Mouse (Mus musculus) cerebellum, postnatal 4 days (tissue): ENCODE measurements around the gene Cstad.

Source experiments
- DNase-seq, 2 experiments: peaks; one replicate each; pipeline ENCODE4 v3.0.0; 2022; ENCODE audit warnings: low spot score in 2 of 2, mixed read lengths in 1 of 2

Gene Cstad

DNA sequence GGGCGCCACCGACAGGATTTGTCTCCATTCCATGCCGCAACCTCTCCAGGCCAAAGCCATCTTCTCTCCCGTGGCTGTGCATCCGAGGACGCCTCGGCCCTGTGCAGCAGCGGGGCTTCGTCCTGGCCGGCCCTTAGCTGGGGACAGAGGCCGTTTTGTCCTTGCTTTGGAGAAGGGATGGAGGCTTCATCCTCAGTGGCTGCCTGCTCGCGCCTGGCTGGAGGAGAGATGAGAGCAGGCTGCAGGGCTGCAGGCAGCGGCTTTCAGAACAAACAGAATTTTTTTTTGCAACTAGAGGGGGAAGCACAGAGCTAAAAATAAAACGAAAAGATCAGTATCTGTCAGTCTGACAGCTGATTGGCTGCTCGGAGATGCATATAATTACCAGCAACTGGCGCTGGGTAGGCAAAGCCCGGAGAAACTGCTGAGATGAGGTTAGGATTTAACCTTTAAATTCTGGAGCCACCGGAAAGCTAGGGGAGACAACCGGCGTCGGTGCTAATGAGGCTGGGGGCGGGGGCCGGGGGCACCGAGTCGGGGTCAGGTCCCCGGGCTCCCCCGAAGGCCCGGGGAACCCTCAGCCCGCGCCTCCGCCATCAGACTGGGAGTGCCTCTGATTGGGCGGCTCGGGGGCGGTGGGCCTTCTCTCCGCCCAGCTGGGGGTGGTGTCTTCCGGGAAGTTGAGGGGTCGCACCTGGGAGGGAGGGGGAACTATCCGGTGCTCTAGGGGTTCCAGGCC lies at the start of gene Cstad:
TSS of gene Cstad (plus strand) at position 400 of the 739 bp plus-strand sequence.
- peak in 1 of 2 experiments; percentile 74 for DNase-seq

DNA sequence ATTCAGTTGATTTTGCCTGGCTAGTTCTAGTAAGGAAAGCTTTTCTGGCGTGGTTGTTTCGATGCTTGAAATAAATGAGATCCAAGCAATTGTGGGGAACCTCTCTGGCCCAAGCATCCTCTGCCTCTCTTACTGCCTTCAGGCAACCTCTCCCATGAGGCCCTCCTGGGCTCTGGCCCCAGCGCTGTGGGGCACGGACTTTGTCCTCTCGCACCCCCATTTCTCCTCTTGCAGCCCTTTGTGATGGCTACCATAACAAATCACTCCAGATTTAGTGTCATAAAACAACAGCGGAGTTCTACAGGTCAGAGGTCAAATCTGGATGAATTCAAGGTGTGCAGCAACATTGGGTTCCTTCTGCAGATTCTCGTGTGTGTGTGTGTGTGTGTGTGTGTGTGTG lies 49.1 kb upstream of the Cstad start:
- no peak for DNase-seq

DNA sequence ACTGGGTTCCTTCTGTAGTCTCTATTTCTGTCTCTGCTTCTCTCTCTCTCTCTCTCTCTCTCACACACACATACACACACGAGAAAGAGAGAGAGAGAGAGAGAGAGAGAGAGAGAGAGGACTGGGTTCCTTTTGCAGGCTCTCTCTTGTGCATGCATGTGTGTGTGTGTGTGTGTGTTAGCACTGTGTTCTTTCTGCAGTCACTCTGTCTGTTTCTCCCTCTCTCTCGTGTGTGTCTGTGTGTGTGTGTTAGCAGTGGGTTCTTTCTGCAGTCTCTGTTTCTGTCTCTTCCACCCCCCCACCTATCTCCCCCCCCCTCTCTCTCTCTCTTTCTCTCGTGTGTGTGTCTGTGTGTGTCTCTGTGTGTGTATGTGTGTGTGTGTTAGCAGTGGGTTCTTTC lies 48.6 kb upstream of the Cstad start:
- no peak for DNase-seq

DNA sequence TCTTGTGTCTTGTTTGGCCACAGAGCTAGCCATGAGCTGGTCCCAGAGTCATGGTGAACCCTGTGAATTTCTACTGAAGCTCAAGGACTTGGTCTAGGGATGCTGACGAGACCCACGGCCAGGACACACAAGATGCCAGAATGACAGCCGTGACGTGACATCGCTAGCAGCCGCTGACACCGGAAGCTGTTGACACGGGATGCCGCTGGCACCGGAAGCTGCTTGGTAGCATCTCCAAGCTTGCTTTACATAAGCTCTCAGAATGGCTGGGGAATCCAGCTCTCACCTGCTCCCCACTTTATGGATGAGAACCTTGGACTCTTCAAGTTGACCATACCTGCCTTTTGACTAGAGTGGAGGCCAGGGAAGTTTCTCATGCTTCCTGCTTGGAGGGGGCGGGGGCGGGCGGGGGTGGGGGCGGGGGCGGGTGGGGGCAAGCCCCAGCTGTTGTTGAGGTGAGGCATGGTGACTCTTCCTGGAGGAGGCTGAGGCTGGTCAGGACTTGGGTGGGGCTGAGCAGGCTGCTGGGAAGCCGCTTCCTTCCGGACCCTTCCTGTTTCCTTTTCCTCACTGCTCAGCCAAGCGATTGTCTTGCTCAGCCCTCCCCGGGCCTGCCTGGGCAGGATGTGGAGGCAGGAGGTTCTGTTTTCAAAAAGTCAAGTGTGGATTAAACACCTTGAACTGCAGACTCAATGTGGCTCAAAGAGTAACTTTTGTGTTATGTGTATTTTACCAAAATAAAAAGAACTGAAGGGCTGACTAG lies 47.2 kb upstream of the Cstad start:
- no peak for DNase-seq

DNA sequence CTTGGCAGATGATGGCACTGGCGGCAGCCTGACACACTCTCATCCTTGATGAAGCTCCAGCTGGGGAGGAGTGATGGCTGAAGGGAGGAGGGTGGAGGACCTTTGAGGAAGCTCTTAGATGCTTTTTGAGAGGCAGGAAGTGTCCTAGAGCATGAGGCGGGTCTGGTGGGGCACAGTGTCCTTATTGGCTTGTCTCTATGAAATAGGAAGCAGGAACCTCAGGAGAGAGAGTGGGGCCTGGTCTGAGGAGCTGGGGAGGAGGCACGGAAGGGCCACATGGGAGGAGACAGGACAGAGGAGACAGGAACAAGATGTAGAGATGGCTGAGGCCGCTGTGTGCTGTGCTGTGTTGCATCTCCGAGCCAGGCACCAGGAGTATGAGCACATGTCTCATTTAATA lies 43.3 kb upstream of the Cstad start:
- no peak for DNase-seq

DNA sequence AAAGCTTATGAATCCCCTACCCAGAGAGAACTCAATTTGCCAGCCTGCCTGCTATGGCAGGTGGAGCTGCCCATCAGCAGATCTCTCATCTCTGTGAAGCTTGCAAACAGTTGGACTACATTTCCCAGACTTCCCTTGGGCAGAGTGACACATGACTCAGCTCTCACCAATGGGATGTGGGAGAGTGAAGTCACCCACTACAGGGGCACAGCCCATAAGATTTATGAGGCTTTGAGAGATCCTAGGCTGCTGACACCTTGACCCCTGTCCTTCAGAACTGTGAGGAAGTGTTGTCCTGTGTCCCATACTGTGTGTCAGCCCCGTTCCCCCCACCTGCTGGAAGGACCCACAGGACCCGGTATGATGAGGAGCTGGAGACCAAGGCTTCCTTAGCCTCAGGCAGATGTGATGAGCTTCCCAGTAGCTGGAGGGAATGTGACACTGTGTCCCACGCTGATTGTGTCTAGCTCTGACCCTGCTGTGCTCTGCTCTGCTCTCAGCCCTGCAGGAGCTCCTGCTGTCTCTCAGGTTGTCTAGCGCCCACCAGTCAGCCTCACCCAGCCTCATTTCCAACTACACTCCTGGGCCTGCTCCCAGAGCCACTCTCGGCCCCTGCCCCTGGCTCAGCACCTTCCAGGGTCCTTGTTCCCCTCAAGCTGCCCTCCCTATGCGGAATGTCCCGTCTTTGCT lies 40.8 kb upstream of the Cstad start:
- DNase-seq = peak in 1 of 2 experiments; percentile 50

DNA sequence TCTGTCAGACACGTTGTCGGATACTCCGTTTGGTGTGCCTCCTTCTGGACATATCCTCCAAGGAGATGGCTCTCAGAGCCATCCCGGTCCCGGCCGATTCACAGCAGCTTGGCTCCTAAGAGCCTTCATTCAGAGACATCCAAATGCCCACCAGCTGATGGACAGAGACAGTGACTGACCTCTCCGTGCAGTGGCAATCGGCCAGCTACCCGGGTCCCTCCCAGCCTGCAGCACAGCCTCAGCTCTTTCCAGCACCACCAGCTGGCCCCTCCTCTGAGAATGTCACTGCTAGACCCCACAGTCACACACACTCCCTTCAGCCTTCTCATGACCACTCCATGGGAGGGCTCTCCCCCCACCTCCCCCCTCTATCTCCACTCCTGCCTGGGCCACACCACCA lies 39.6 kb upstream of the Cstad start:
- DNase-seq = peak in 1 of 2 experiments; percentile 34

DNA sequence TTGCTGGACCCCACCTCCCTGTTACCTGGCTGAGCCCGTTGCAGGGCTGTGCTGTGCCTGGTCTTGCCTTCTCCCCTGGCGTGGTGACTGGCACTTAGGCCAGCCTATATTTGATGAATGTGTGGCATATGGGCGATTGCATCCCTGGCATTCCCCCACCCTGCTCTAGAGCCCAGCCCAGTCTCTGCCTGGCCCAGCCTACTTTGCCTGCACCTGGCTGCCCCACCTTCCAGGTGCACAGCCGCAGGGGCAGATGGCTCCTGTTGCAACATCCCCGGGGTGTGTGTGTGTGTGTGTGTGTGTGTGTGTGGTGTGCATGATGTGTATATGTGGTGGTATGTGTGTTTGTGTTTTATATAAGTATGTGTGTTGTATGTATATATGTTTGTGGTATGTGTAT lies 38.3 kb upstream of the Cstad start:
- no peak for DNase-seq

DNA sequence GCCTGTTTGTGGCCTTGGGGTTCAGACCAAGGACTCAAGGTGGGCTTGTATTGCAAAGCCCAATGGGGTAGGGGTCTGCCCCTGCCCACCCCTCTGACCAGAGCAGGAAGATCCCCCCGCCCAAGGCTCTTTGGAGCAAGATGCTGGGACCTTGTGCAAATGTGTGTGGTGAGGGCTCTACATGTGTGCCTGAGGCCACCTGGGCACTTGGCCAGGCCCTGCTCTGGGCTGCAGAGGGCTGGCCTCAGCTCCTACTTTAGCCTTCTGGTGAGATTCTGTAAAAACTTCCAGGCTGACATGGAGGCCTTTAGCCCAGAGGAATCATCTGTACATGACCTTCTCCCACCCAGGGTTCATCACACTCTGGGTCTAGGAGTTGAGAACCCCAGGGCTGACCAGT lies 35.3 kb upstream of the Cstad start:
- DNase-seq = no peak

DNA sequence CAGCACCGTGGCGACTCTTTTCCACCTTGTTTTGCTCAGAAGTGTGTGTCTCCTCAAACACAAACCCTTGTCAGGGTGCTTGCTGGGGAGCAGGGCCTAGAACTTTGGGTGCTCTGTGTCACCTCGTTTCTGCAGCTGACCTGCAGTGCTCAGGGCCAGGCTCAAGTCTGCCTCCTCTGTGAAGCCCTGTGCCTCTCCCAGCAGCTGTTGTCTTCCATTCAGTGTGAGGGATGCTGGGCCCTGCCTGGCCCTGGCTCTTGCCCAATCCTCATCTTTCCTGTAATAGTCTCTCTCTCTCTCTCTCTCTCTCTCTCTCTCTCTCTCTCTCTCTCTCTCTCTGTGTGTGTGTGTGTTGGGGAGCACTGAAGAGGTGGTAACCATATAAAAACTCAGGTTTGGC lies 32.3 kb upstream of the Cstad start:
- no peak for DNase-seq

DNA sequence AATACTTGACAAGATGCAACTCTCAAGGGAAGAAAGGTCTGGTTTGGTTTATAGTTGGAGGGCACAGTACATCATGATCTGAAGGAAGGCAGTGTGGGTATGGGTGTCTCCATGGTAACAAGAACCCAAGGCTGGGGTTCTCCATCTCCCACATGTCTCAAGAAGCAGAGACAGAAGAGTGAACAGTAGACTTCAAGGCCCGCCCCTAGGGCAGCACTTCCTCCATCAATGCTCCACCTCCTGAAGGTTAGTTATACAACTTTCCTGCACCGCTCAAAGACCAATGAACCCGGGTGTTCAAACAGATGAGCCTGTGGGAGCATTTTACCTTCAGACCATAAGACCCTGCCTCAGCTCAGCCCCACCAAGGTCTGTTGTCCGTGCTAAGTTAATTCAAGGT lies 23.2 kb upstream of the Cstad start:
- DNase-seq = no peak

DNA sequence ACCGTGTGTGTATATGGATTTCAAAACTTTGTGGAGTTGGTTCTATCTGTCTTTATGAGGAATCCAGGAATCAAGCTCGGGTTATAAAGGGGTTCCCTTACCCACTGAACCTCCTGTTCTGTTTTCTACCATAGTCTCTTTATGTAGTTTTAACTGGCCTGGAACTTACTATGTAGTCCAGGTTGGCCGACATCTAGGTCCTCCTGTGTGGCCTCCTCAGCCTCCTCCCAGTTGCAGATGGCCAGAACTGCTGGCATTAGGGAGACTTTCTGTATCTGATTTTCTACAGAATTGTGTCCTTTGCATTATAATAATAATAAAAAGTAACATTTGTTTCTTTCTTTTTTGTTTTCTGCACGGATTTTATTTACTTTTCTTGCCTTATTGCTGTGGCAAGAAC lies 21.3 kb upstream of the Cstad start:
- no peak for DNase-seq

DNA sequence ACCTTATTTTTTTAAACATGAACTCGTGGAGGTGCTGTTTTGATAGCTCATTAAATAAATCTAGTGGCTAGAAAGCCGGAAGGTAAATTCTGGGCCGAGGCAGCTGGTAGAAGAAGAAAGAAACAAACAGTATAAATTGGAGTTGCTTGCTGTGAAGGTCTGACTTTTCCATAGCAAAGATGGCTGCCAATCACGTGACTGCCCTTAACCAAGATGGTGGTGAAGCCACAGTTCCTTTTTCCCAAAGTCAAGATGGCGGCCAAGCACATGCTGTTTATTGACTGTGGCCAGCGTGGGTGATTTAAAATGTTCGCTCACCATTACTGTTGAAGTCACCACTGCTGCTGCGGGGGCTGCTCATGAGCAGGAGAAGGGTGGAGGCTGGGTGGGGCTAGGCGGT lies 17.8 kb upstream of the Cstad start:
- DNase-seq = no peak

DNA sequence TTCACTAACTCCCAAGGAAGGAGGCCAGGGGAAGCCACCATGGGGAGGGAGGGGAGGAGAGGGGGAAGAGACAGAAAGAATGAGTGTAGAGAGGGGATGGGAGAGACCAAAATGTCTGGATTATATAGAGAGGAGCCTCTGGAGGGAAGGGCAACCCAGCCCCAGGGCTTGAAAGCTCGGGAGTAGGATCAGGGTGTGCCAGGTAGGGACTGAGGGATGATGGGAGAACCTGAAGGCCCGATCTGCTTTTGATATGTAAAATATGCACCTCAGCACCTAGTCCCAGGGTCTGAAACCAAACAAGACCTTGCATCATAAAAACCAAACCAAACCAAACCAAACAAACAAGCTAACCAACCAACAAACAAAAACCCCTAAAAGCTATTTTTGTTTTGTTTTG lies 16.8 kb upstream of the Cstad start:
- DNase-seq = no peak

DNA sequence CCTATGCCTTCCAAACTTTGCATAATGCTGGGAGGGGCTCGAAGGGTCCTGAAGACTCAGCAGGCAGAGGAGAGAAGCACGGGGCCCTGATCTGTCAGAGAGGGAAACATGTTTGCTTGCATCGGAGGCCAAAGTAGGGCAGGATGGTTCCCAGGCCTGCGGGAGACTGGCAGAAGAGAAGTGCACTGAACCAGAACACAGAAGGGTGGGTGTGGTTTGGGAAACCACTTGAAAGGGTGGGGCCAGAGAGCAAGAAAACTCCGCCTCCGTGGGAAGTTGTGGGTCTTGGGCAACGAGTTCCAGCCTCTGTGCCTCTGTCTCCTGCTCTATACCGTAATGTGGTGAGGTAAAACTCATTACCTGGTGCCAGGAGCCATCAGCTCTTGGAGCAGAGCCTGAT lies 7.7 kb upstream of the Cstad start:
- no peak for DNase-seq

DNA sequence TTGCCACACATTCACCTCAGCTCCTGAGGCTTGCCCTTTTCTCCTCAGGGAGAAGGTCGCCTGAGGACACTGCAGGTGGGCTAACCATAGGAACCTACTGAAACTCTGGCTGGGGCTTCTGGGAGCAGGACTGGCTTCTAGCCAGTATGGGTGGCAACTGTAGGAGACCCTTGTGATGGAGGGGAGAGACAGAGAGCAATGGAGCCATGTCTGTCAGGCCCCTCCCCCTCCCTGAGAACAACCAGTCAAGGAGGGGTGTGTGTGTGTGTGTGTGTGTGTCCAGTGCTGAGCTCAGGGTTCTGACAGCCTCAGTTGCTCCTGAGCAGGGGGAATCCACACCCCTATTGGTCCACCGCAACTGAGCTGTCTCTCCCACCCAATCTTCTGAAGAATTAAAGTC lies 7.2 kb upstream of the Cstad start:
- no peak for DNase-seq

DNA sequence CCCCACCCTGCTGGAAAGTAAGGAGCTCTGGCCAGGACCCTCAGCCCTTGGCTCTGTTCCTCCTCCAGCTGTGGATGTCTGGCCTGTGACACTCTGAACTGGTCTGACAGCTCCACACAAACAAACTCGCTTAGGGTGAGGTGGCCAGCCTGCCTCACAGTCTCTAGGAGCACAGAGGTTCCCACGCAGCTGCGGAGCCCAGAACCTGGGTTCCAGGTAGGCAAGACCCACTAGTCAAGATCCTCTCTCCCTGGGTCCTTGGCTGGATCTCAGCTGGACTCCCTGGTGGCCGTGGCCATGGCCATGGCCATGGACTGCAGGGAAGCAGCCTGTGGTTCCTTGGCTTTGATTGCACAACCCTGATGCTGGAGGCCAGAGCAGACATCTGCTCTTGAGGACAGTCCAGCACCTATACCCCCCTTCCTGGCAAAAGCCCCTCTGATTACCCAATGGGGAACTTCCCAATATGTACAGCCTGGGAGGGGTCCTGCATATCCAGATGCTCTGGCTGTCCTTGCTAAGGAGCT lies 5.8 kb upstream of the Cstad start:
- no peak for DNase-seq

DNA sequence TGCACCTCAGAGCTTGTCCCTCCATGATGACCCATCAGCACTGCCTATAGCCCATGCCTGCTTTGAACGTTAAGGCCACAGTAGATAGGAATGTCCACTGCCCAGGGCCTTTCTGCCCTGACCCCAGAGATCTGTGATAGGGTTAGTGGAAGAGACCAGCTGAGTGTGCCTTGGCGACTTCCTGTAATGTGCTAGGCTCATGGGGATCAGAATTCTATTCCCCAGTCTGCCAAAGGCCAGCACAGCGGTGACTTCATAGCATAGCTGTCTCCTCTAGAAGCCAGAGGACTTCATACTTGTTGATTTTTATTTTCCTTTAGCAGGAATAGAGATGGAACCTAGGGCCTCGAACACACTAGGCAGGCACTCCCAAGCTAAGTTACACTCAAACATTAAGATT lies 5.1 kb upstream of the Cstad start:
- DNase-seq = no peak

DNA sequence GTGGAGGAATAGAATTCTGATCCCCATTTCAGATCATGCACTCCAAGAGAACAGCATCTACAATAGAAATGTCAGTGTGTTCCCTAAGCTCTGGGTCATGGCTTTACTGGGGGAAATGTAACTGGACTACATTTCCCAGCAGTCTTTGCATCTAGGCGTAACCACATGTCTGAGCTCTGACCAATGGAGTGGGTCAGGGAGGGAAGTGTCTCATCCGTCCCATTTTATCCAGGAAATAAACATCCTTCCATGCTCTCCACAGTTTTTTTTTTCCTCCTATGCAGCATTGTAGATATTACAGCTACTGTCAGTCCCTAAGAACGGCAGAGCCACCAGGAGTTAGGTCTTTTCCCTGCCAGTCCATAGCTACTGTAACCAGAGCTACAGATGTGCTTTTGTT lies 3.9 kb upstream of the Cstad start:
- no peak for DNase-seq

DNA sequence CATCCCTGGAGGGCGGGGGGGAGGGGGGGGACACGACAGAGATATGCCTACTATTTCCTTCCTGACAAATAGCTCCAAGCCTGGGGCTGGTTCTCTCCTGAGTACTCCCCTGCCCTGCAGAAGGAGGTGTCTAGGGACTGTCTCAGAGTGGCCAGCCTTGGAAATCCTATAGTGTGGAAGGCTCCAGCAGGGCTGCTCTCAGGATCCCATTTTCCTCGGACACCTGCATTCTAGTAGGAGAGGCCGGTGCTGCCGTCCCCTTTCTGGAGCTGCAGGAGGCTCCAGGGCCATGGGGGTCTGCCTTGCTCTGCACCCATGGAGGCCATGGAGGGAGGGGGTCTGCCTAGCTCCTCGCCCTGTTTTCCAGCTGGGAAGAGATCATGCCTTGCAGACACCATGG lies 2.4 kb upstream of the Cstad start:
- no peak for DNase-seq

DNA sequence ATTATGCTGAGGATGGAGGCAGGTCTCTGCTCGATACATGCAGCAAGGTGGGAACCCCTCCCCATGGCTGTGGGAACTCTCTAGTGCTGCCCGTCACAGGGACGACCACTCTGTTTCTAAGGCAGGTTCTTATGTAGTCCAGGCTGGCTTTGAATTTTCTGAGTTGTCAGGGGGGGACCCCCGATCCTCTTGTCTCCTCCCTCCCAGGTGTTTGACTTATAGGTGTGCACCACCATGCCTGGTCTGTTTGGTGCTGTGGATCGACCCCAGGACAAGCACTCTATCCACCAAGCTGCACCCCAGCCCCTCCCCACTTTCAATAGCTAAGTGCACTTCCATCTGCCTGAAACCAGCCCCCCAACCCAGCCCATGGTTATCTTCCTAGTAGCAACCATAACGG lies 1.9 kb upstream of the Cstad start:
- no peak for DNase-seq

DNA sequence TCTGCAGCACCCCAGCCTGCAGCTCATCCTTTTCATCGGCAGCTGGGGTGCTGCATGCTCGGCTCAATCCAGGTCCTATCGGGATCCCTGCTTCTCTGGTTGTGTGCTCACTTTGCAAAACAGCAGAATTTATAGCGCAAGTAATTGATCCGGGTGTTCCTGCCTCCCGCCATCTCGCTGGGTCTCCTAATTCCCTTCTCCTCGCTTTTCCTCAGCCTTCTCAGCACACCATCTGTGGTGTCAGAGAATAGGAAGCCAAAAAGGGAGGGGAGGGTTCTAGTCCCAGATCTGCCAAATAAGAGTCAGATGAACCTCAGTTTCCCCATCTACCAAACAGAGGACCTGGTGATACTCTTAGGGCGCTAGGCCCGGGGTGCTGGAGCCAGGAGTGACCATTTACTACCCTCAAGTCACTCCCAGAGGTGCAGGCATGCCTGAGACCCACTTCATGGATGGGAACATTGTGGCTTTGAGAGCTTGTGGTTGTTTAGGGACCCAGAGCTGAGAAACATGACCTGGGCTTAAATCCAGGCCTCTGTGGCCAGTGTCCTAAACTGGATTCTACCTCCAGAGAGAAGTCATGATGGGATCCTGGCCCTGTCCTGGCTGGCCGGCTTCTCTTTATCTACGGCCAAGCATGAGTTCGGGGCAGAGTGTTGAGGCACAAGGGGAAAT lies 1.1 kb upstream of the Cstad start:
- DNase-seq = no peak
